Mouse (Mus musculus): Measurements from ENCODE around the gene Tbl1x. TPM values are rescaled to one million over a fixed set of nuclear protein-coding genes. Genes with fewer than 3 reads are reported as not detected.
"Not testable (repeated sequence)": the region's sequence is repeated elsewhere in the genome, so short reads cannot be mapped to it uniquely, and the experiment has no call there.

Gene Tbl1x
- polyA plus RNA-seq, 1 experiment from 2014 or later: 53.0 TPM

DNA sequence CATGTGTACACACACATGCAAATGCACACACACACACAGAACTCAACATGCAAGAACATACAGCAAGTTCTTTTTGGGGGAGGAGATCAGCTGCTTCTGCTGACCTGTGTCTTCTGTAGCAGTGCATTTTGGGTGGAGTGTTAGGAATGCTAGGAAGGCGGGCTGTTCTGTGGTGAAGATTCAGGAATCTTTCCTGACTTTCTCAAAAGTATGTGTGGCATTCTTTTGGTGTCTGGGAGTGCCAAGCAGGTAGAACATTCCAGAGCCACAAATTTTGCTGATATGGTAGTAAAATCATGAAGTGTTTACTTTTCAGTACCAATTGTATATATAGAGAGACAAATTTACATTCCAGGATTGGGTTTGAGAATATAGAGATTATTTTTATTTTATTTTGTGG is 17.6 kb downstream of the Tbl1x start:
- no peak overlapping the region for H3K4me2 ChIP-seq
- no peaks in the 10 kb centered on the region; the same call in 1 of the 2 replicates for H3K36me3 ChIP-seq (ENCODE audit: control insufficient read depth, insufficient read depth, low read length)
- H3K27me3 ChIP-seq (replicated peaks; ENCODE audit: control insufficient read depth, insufficient read depth, low read length): no peaks in the 10 kb centered on the region
- DNase-seq (ENCODE audit: low spot score) (no peak), ATAC-seq (replicated peaks; ENCODE audit: low FRiP score) (no peak)
- H3K4me3 ChIP-seq (ENCODE audit: low read depth, low read length): no peak overlapping the region
- no peaks in the 10 kb centered on the region for H3K9me3 ChIP-seq (ENCODE audit: control insufficient read depth, low read length)
- H3K27ac ChIP-seq (ENCODE audit: low read depth, low read length): no peak overlapping the region
- H3K4me1 ChIP-seq (replicated peaks; ENCODE audit: control insufficient read depth, insufficient read depth, low read length): 0 out of 2 replicates have a peak, but pooled peaks cover 3% of the 10 kb centered on the region
- no peak overlapping the region for H3K9ac ChIP-seq (ENCODE audit: low read depth, low read length)
- WGBS: 72% methylated on average over 1 of the region's 1 CpGs

DNA sequence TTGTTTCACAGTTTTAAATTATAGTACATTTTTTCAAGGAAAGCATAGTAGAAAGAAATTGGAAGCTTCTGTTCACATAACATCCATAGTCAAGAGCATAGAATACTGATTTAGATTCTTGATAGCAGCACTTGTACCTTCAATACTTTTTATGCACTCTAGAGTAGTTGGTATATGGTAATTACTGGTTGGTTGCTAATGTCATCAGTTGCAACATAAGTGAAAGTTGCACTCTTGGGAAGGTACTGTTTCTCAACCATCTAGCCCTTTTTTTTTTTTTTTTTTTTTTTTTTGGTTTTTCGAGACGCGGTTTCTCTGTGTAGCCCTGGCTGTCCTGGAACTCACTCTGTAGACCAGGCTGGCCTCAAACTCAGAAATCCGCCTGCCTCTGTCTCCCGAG is 20.2 kb downstream of the Tbl1x start:
- Histone ChIP-seq H3K4me3 (ENCODE audit: low read depth, low read length) (no peak overlapping the region), H3K9me3 (ENCODE audit: control insufficient read depth, low read length) (no peaks in the 10 kb centered on the region), H3K4me1 (replicated peaks; ENCODE audit: control insufficient read depth, insufficient read depth, low read length) (no peaks in the 10 kb centered on the region), H3K27me3 (replicated peaks; ENCODE audit: control insufficient read depth, insufficient read depth, low read length) (no peaks in the 10 kb centered on the region), H3K4me2 (no peak overlapping the region), H3K27ac (ENCODE audit: low read depth, low read length) (no peak overlapping the region), H3K9ac (ENCODE audit: low read depth, low read length) (no peak overlapping the region), H3K36me3 (ENCODE audit: control insufficient read depth, insufficient read depth, low read length) (no peaks in the 10 kb centered on the region)
- WGBS: 74% methylated on average over 2 of the region's 5 CpGs
- DNase-seq (ENCODE audit: low spot score) (no peak), ATAC-seq (replicated peaks; ENCODE audit: low FRiP score) (no peak)

DNA sequence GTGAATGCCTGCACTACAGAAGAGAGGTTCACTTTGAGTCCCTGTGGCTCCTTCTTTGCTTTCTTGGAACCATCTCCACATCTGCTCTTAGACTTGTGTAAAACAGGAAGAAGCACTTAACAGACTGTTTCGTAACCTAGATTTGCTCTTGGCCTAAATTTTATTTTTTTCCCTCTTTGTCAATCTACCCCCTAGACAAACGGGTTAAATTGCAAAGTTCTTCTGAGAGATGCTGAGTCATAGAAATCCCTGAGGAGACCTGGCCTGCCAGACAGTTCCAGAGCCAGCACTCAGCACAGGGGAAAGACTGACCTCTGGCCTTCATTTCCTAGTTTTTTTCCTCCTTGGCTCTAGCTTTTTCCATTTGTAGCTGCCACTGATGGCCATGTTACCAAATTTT is 23.1 kb downstream of the Tbl1x start:
- Histone ChIP-seq H3K9ac (ENCODE audit: low read depth, low read length) (no peak overlapping the region), H3K4me2 (no peak overlapping the region), H3K9me3 (ENCODE audit: control insufficient read depth, low read length) (no peaks in the 10 kb centered on the region), H3K4me1 (replicated peaks; ENCODE audit: control insufficient read depth, insufficient read depth, low read length) (no peaks in the 10 kb centered on the region), H3K4me3 (ENCODE audit: low read depth, low read length) (no peak overlapping the region), H3K27ac (ENCODE audit: low read depth, low read length) (no peak overlapping the region), H3K27me3 (replicated peaks; ENCODE audit: control insufficient read depth, insufficient read depth, low read length) (no peaks in the 10 kb centered on the region), H3K36me3 (ENCODE audit: control insufficient read depth, insufficient read depth, low read length) (no peaks in the 10 kb centered on the region)
- 61% methylated on average over 2 of the region's 2 CpGs for WGBS
- DNase-seq (ENCODE audit: low spot score): no peak
- no peak for ATAC-seq (replicated peaks; ENCODE audit: low FRiP score)

DNA sequence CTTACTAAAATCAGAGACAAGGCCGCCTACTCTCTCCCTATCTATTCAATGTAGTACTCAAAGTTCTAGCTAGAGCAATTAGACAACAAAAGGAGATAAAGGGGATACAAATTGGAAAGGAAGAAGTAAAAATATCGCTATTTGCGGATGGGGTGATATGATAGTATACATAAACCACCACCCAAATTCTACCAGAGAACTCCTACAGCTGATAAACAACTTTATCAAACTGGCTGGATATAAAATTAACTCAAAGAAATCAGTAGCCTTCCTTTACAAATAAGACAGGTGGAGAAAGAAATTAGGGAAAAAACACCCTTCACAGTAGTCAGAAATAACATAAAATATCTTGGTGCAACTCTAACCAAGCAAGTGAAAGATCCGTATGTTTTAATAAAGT is 29.0 kb downstream of the Tbl1x start:
- H3K36me3 ChIP-seq (ENCODE audit: control insufficient read depth, insufficient read depth, low read length); DNase-seq (ENCODE audit: low spot score); H3K4me1 ChIP-seq (replicated peaks; ENCODE audit: control insufficient read depth, insufficient read depth, low read length); H3K27me3 ChIP-seq (replicated peaks; ENCODE audit: control insufficient read depth, insufficient read depth, low read length); ATAC-seq (replicated peaks; ENCODE audit: low FRiP score); H3K9me3 ChIP-seq (ENCODE audit: control insufficient read depth, low read length); H3K9ac ChIP-seq (ENCODE audit: low read depth, low read length); H3K4me2 ChIP-seq; H3K4me3 ChIP-seq (ENCODE audit: low read depth, low read length); H3K27ac ChIP-seq (ENCODE audit: low read depth, low read length): not testable (repeated sequence)
- 73% methylated on average over 4 of the region's 4 CpGs for WGBS

DNA sequence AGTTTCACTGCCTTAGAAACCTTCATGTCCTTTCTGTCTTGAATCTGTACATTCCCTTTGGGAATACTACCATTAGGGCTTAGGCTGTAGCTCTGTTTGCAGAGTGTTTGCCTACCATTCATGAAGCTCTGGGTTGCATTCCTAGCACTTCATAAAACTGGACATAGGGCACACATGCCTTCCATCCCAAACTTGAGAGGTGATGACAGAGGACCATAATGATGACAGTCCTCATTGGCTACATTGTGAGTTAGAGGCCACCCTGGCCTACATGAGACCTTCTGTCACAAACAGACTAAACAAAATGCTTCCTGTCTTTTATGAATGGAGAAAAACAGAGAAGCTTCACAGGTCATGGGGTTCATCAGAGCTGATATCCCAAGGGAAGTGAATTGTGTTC is 33.2 kb downstream of the Tbl1x start:
- H3K4me3 ChIP-seq (ENCODE audit: low read depth, low read length): no peak overlapping the region
- no peak overlapping the region for H3K4me2 ChIP-seq
- no peak for DNase-seq (ENCODE audit: low spot score)
- no peak overlapping the region for H3K9ac ChIP-seq (ENCODE audit: low read depth, low read length)
- H3K9me3 ChIP-seq (ENCODE audit: control insufficient read depth, low read length): no peaks in the 10 kb centered on the region
- no peaks in the 10 kb centered on the region for H3K27me3 ChIP-seq (replicated peaks; ENCODE audit: control insufficient read depth, insufficient read depth, low read length)
- no peaks in the 10 kb centered on the region for H3K36me3 ChIP-seq (ENCODE audit: control insufficient read depth, insufficient read depth, low read length)
- H3K4me1 ChIP-seq (replicated peaks; ENCODE audit: control insufficient read depth, insufficient read depth, low read length): no peaks in the 10 kb centered on the region
- H3K27ac ChIP-seq (ENCODE audit: low read depth, low read length): no peak overlapping the region
- no peak for ATAC-seq (replicated peaks; ENCODE audit: low FRiP score)

DNA sequence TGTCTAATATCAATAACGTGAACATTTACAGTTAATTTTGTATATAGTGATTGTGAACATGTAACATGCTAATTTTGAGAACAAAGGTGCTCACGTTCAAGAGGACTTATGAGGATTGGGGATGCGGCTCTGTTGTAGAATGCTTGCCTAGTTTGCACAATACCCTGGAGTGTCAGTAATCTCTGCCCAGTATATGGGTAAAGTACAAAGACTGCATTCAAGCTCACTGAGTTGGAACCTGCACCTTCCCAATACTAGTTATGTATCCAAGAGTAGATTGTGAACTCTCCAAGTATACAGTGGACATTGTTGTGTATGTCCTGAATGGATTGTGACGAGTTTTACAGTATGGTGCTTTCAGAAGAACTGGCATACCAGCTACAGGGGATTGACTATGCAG is 33.7 kb downstream of the Tbl1x start:
- Histone ChIP-seq H3K27ac (ENCODE audit: low read depth, low read length) (no peak overlapping the region), H3K36me3 (ENCODE audit: control insufficient read depth, insufficient read depth, low read length) (no peaks in the 10 kb centered on the region), H3K4me3 (ENCODE audit: low read depth, low read length) (no peak overlapping the region), H3K4me1 (replicated peaks; ENCODE audit: control insufficient read depth, insufficient read depth, low read length) (no peaks in the 10 kb centered on the region), H3K9me3 (ENCODE audit: control insufficient read depth, low read length) (no peaks in the 10 kb centered on the region), H3K27me3 (replicated peaks; ENCODE audit: control insufficient read depth, insufficient read depth, low read length) (no peaks in the 10 kb centered on the region), H3K4me2 (no peak overlapping the region), H3K9ac (ENCODE audit: low read depth, low read length) (no peak overlapping the region)
- DNase-seq (ENCODE audit: low spot score) (no peak), ATAC-seq (replicated peaks; ENCODE audit: low FRiP score) (no peak)
- 79% methylated on average over 4 of the region's 4 CpGs for WGBS

DNA sequence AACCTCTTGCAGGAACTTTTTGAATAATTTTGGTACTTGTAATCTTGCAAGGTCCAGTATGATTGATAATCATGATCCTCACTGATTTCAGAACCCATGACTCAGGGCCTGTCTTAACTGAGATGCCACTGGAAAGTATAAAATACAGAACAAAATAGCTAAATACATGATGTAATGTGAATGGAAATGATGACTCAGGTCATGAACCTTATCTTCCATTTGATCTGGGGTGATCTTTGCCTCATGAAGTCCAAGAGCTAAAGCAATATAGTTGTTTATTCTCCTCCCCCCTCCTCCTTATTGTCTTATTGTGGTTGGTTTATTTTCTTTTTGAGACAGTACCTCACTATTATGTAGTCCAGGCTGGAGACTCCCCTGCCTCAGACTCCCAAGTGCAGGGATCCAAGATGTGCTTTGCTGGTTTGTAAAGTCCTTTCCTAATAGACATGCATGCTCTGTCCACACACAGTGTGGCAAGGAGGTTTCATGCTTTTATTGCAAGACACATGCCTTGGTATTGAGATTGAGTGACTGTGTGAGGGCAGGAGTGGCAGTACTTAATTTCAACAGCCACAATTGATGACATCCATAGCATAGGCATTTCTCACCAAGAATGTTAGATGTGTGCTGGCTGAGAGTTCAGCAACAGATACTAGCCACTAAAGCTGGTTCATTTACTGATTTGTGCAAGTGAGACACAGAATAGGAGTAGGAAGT is 34.7 kb downstream of the Tbl1x start:
- H3K27ac ChIP-seq (ENCODE audit: low read depth, low read length): no peak overlapping the region
- no peak overlapping the region for H3K4me3 ChIP-seq (ENCODE audit: low read depth, low read length)
- DNase-seq (ENCODE audit: low spot score) (no peak), ATAC-seq (replicated peaks; ENCODE audit: low FRiP score) (no peak)
- no peak overlapping the region for H3K9ac ChIP-seq (ENCODE audit: low read depth, low read length)
- H3K36me3 ChIP-seq (ENCODE audit: control insufficient read depth, insufficient read depth, low read length): no peaks in the 10 kb centered on the region
- H3K4me1 ChIP-seq (replicated peaks; ENCODE audit: control insufficient read depth, insufficient read depth, low read length): no peaks in the 10 kb centered on the region
- H3K4me2 ChIP-seq: no peak overlapping the region
- H3K27me3 ChIP-seq (replicated peaks; ENCODE audit: control insufficient read depth, insufficient read depth, low read length): no peaks in the 10 kb centered on the region
- H3K9me3 ChIP-seq (ENCODE audit: control insufficient read depth, low read length): no peaks in the 10 kb centered on the region

DNA sequence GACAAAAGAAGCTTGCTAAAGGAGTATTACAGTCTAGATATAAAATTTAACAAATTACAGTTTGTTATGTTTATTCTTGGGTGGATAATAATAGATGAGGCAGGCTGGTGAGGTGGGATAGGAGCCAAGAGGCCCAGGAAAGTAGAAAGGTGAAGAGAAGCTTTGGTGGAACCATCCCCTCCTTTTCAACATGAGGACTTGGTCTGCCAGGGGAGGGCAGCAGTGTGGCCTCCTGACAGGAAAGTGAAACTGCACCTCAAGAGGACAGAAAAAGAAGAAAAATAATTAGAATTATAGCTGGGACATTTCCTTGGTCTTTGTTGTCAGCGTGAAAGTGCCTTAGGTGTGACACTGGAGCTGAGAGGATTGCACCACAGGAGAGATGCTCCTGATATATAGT is 35.6 kb downstream of the Tbl1x start:
- WGBS: 82% methylated on average over 1 of the region's 1 CpGs
- no peak overlapping the region for H3K4me2 ChIP-seq
- no peak overlapping the region for H3K4me3 ChIP-seq (ENCODE audit: low read depth, low read length)
- DNase-seq (ENCODE audit: low spot score) (no peak), ATAC-seq (replicated peaks; ENCODE audit: low FRiP score) (no peak)
- no peaks in the 10 kb centered on the region for H3K27me3 ChIP-seq (replicated peaks; ENCODE audit: control insufficient read depth, insufficient read depth, low read length)
- no peaks in the 10 kb centered on the region for H3K36me3 ChIP-seq (ENCODE audit: control insufficient read depth, insufficient read depth, low read length)
- no peak overlapping the region for H3K27ac ChIP-seq (ENCODE audit: low read depth, low read length)
- no peaks in the 10 kb centered on the region for H3K4me1 ChIP-seq (replicated peaks; ENCODE audit: control insufficient read depth, insufficient read depth, low read length)
- H3K9me3 ChIP-seq (ENCODE audit: control insufficient read depth, low read length): no peaks in the 10 kb centered on the region
- H3K9ac ChIP-seq (ENCODE audit: low read depth, low read length): no peak overlapping the region

DNA sequence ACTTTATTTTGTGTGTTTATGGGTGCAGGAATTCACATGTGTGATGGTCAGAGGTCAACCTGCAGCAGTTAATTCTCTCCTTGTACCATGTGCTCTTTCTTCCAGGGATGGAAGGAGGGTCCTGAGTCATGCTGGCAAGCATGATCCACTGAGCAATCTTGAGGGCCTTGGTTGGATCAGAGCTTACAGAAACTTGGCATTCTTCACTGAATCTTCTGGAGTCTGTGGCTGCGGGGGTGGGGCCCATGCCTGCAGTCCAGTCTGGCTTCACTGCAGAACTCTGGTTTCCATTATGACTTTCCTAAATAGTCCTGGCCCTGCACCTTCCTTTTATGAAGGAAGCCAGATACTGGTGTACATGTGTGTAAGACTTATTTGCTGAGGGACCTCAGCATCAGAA is 38.1 kb downstream of the Tbl1x start:
- no peak overlapping the region for H3K27ac ChIP-seq (ENCODE audit: low read depth, low read length)
- no peaks in the 10 kb centered on the region for H3K4me1 ChIP-seq (replicated peaks; ENCODE audit: control insufficient read depth, insufficient read depth, low read length)
- DNase-seq (ENCODE audit: low spot score) (no peak), ATAC-seq (replicated peaks; ENCODE audit: low FRiP score) (no peak)
- H3K9me3 ChIP-seq (ENCODE audit: control insufficient read depth, low read length): no peaks in the 10 kb centered on the region
- no peak overlapping the region for H3K9ac ChIP-seq (ENCODE audit: low read depth, low read length)
- no peak overlapping the region for H3K4me2 ChIP-seq
- no peaks in the 10 kb centered on the region for H3K36me3 ChIP-seq (ENCODE audit: control insufficient read depth, insufficient read depth, low read length)
- 100% methylated on average over 1 of the region's 1 CpGs for WGBS
- no peak overlapping the region for H3K4me3 ChIP-seq (ENCODE audit: low read depth, low read length)
- no peaks in the 10 kb centered on the region for H3K27me3 ChIP-seq (replicated peaks; ENCODE audit: control insufficient read depth, insufficient read depth, low read length)

Measured in liver, embryonic 11.5 days (tissue).